Mouse (Mus musculus): Measurements from ENCODE around the gene Vwce. TPM values are rescaled to one million over a fixed set of nuclear protein-coding genes. Genes with fewer than 3 reads are reported as not detected.

Vwce gene
- polyA plus RNA-seq, 1 experiment from 2014 or later: 11.9 TPM

DNA sequence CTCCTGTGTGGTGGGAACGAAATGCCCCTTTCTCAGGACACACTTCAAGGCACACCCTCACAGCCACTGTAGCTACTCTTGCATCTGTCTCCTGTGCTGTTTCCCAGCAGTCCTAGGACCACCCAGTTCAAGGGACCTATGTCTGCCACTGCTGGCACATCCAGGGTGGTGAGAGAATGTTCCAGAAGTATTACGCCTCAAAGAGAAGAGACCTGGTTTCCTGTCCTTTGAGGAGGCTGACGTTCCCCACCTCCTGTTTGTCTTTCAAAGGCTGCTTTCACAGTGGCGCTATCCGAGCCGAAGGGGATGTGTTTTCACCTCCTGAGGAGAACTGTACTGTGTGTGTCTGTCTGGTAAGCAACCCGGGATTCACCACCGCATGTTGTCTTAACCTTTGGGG, 14.1 kb downstream of the Vwce start:
- 64% methylated on average over 8 of the region's 8 CpGs for WGBS (ENCODE audit: insufficient replicate concordance)
- no peak for ATAC-seq (ENCODE audit: insufficient read depth)
- Histone ChIP-seq H3K36me3 (replicated peaks) (peaks cover 18% of the 10 kb centered on the region; the same call in 1 of the 2 replicates), H3K4me2 (no peak overlapping the region), H3K9me3 (replicated peaks) (no peaks in the 10 kb centered on the region), H3K4me1 (replicated peaks) (peaks cover 14% of the 10 kb centered on the region), H3K9ac (no peak overlapping the region), H3K27ac (replicated peaks) (no peak overlapping the region), H3K27me3 (no peaks in the 10 kb centered on the region), H3K4me3 (replicated peaks) (no peak overlapping the region)

DNA sequence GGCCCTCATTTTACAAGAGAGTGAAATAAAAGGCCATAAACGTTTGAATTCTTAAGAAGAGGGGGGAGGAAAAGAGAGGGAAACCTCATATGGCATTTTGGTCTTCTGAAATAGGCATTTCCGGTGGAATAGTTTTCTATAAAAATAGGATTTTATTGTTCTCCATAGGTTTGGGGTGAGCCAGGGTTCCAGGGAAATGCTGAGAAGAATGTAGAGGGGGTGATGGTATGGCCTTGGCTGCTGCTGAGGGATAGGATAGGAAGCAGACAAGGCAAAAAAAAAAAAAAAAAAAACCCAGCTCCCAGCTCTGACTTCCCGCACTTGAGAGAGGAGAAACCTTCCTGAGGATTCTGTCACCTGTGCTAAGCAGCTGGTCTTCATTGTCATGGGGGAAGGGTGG, 22.0 kb downstream of the Vwce start:
- peaks cover 75% of the 10 kb centered on the region for H3K4me1 ChIP-seq (replicated peaks)
- no peak overlapping the region for H3K9ac ChIP-seq
- 57% methylated on average over 3 of the region's 3 CpGs for WGBS (ENCODE audit: insufficient replicate concordance)
- H3K27ac ChIP-seq (replicated peaks): peak overlapping the region; percentile 98
- H3K9me3 ChIP-seq (replicated peaks): no peaks in the 10 kb centered on the region
- no peaks in the 10 kb centered on the region for H3K27me3 ChIP-seq
- H3K4me3 ChIP-seq (replicated peaks): no peak overlapping the region
- H3K36me3 ChIP-seq (replicated peaks): 0 out of 2 replicates have a peak, but pooled peaks cover 8% of the 10 kb centered on the region
- H3K4me2 ChIP-seq: no peak overlapping the region
- no peak for ATAC-seq (ENCODE audit: insufficient read depth)

DNA sequence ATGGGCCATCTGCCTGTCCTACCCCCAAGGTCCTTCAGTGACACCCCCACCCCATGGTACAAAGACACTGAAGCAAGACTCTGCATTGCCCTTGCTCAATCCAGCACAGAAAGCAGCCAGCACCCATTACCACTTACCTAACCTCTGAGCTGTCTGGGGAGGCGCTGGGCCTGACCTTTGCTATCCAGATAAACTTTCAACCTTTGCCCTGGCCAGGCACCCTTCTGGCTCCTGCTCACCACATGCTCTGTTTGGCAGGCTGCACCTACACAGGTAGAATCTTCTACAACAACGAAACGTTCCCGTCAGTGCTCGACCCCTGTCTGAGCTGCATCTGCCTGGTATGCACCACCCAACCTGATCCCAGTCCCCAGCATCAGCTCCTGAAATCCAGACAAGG, 23.7 kb downstream of the Vwce start:
- ATAC-seq (ENCODE audit: insufficient read depth): peak; percentile 43
- Histone ChIP-seq H3K27ac (replicated peaks) (peak overlapping the region; percentile 98), H3K4me2 (no peak overlapping the region), H3K9ac (no peak overlapping the region), H3K9me3 (replicated peaks) (no peaks in the 10 kb centered on the region), H3K27me3 (no peaks in the 10 kb centered on the region), H3K36me3 (replicated peaks) (0 out of 2 replicates have a peak, but pooled peaks cover 8% of the 10 kb centered on the region), H3K4me1 (replicated peaks) (peaks cover 81% of the 10 kb centered on the region), H3K4me3 (replicated peaks) (no peak overlapping the region)
- 65% methylated on average over 5 of the region's 5 CpGs for WGBS (ENCODE audit: insufficient replicate concordance)

DNA sequence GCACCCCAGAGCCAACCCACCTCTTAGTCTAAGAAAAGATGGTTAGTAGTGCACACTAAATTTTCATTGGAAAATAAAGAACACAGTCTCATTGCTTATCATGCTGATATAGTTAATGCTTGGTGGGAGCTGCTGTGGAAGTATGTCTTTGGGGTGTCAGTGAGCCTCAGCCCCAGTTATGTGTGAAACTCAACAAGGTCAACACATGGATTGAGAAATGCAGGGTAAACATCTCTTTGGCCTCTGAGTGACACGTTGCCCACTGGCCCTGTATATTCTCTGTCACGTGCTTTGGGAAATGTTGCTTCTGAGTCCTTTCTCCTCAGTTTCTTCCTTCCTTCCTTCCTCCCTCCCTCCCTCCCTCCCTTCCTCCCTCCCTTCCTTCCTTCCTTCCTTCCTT, 24.4 kb downstream of the Vwce start:
- Histone ChIP-seq H3K4me3 (replicated peaks) (no peak overlapping the region), H3K27ac (replicated peaks) (peak overlapping the region; percentile 98), H3K27me3 (no peaks in the 10 kb centered on the region), H3K4me2 (no peak overlapping the region), H3K9me3 (replicated peaks) (no peaks in the 10 kb centered on the region), H3K9ac (no peak overlapping the region), H3K4me1 (replicated peaks) (peaks cover 85% of the 10 kb centered on the region), H3K36me3 (replicated peaks) (0 out of 2 replicates have a peak, but pooled peaks cover 8% of the 10 kb centered on the region)
- ATAC-seq (ENCODE audit: insufficient read depth): no peak
- WGBS (ENCODE audit: insufficient replicate concordance): 55% methylated on average over 2 of the region's 2 CpGs

DNA sequence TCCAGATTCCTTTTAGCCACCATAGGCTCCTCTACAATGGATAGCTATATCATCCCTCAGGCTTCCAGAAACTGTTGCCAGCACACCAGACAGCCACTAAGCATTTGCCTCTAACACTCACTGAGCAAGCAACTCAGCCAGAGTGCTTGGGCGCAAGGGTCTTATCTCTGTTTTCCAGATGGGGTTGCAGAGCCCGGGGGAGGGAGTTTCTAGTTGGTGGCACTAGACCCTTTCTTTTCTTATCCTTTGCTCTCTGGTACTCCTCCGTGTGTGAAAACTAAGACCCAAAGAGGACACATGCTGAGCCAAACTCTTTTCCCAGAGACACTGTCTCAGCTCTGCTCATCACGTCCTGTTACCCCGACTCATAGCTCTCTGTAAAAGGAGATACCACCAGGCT, 27.4 kb downstream of the Vwce start:
- no peaks in the 10 kb centered on the region for H3K27me3 ChIP-seq
- peaks cover 89% of the 10 kb centered on the region for H3K4me1 ChIP-seq (replicated peaks)
- 23% methylated on average over 5 of the region's 5 CpGs for WGBS (ENCODE audit: insufficient replicate concordance)
- H3K9ac ChIP-seq: peak overlapping the region; percentile 47
- peak overlapping the region; percentile 66 for H3K4me2 ChIP-seq
- peak overlapping the region; percentile 98 for H3K27ac ChIP-seq (replicated peaks)
- ATAC-seq (ENCODE audit: insufficient read depth): peak; percentile 87
- H3K9me3 ChIP-seq (replicated peaks): no peaks in the 10 kb centered on the region
- H3K36me3 ChIP-seq (replicated peaks): 0 out of 2 replicates have a peak, but pooled peaks cover 3% of the 10 kb centered on the region
- peak overlapping the region; percentile 32 for H3K4me3 ChIP-seq (replicated peaks)

DNA sequence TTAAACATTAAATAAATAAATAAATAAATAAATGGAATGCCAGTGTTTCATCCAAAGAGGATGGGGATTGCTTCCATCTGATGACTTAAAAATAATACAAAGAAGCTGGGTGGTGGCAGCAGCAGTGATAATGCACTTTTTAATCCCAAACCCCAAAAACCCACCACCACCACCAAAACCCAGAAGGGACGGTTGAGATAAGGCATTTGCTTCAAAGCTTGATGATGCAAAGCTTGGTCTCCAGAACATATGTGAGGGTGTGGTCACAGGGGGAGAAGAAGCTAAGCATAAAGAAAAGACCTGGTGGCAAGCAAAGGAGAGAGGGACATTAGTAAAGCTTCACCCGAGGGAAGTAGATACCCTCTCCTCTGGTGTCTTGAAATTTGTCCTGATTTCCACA, 27.9 kb downstream of the Vwce start:
- 21% methylated on average over 2 of the region's 2 CpGs for WGBS (ENCODE audit: insufficient replicate concordance)
- Histone ChIP-seq H3K27ac (replicated peaks) (peak overlapping the region; percentile 98), H3K36me3 (replicated peaks) (0 out of 2 replicates have a peak, but pooled peaks cover 3% of the 10 kb centered on the region), H3K4me1 (replicated peaks) (peaks cover 84% of the 10 kb centered on the region), H3K4me2 (peak overlapping the region; percentile 66), H3K4me3 (replicated peaks) (peak overlapping the region; percentile 32), H3K27me3 (no peaks in the 10 kb centered on the region), H3K9me3 (replicated peaks) (no peaks in the 10 kb centered on the region), H3K9ac (peak overlapping the region; percentile 47; the same call in 1 of the 2 replicates)
- ATAC-seq (ENCODE audit: insufficient read depth): peak; percentile 59

DNA sequence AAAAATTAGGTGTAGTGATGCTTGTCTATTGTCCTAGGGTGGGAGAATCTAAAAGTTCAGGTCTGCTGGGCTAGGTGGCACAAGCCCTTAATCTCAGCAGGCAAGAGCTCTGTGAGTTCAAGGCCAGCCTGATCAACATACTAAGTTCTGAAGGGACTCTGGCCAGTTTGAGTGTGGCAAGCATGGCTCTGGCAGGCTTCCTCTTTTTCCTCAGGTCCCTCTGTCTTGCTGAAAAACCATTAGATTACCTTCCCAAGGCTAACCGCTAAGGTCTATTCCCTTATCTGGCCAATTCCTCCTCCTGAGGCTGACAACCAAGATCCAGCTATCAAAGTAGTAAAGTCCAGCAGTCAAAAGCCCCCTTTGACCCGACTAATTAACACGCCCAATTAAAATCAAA, 28.7 kb downstream of the Vwce start:
- H3K36me3 ChIP-seq (replicated peaks): 0 out of 2 replicates have a peak, but pooled peaks cover 3% of the 10 kb centered on the region
- peaks cover 76% of the 10 kb centered on the region for H3K4me1 ChIP-seq (replicated peaks)
- H3K9ac ChIP-seq: 0 out of 2 replicates have a peak overlapping the region, but pooled peaks have one; percentile 1
- H3K9me3 ChIP-seq (replicated peaks): no peaks in the 10 kb centered on the region
- H3K4me3 ChIP-seq (replicated peaks): no peak overlapping the region
- peak overlapping the region; percentile 98 for H3K27ac ChIP-seq (replicated peaks)
- H3K4me2 ChIP-seq: peak overlapping the region; percentile 66
- 23% methylated on average over 3 of the region's 3 CpGs for WGBS (ENCODE audit: insufficient replicate concordance)
- H3K27me3 ChIP-seq: no peaks in the 10 kb centered on the region
- no peak for ATAC-seq (ENCODE audit: insufficient read depth)

DNA sequence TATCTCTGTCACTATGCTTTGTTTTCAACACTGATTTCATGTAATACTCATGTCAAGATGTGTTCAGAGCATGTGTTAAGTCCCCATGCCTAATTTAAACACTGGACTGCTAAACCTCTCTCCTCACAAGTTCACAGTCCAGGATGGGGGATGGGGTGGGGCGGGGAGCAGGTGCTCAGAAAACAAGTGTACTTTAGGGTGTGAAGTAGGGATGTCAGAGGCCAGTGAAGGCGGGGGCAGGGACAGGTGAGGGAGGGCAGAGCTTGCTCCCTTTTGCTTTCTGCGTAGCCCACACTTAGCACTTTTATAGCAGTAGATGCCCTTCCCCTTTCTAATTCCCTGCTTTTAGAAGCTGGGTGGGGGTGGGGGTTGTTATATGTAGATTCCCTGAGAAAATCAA, 31.1 kb downstream of the Vwce start:
- Histone ChIP-seq H3K4me2 (no peak overlapping the region), H3K27ac (replicated peaks) (peak overlapping the region; percentile 2), H3K36me3 (replicated peaks) (no peaks in the 10 kb centered on the region), H3K9ac (no peak overlapping the region), H3K4me3 (replicated peaks) (no peak overlapping the region), H3K4me1 (replicated peaks) (peaks cover 56% of the 10 kb centered on the region), H3K27me3 (peaks cover 5% of the 10 kb centered on the region; the same call in 1 of the 2 replicates), H3K9me3 (replicated peaks) (no peaks in the 10 kb centered on the region)
- no peak for ATAC-seq (ENCODE audit: insufficient read depth)
- 58% methylated on average over 3 of the region's 3 CpGs for WGBS (ENCODE audit: insufficient replicate concordance)

DNA sequence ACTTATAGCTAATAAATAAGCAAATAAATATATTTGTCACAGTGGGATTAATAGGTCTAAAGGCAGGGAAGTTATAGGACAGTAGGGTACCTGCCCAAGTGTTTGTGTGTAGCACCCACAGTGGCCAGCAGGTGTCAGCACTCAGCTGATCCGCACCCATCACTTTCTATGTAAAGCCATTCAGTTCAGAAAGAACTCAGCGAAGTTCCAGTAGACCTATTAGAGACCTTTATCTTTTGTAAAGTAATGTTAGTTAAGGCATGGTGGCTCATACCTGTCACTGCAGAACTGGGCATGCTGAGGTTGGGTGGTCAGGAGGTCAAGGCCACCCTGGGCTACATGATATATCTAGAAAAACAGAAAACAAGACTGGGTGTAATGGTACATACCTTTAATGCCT, 31.5 kb downstream of the Vwce start:
- H3K9ac ChIP-seq: no peak overlapping the region
- H3K4me2 ChIP-seq: no peak overlapping the region
- H3K4me3 ChIP-seq (replicated peaks): no peak overlapping the region
- 0 out of 2 replicates have a peak overlapping the region, but pooled peaks have one; percentile 2 for H3K27ac ChIP-seq (replicated peaks)
- no peak for ATAC-seq (ENCODE audit: insufficient read depth)
- H3K27me3 ChIP-seq: peaks cover 5% of the 10 kb centered on the region; the same call in 1 of the 2 replicates
- WGBS (ENCODE audit: insufficient replicate concordance): 4% methylated on average over 2 of the region's 2 CpGs
- peaks cover 52% of the 10 kb centered on the region for H3K4me1 ChIP-seq (replicated peaks)
- H3K9me3 ChIP-seq (replicated peaks): no peaks in the 10 kb centered on the region
- no peaks in the 10 kb centered on the region for H3K36me3 ChIP-seq (replicated peaks)

DNA sequence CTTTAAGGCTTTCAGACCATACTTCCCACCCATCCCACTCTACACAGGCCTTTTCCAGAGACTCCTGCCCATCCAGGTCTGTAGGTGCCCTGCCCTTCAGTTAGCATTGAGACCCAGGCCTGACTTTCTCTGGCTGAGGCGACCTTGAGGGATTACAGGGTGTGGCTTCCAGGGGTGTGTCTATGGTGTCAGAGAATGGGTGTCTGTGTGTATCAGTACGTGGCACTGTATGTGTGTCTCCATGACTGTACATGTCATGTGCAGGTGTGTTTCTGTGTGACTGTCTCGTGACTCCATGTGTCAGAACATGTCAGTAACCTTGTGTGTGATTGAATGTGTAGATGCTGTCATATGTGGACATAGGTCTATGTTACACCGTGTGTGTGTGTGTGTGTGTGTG, 37.3 kb downstream of the Vwce start:
- Histone ChIP-seq H3K36me3 (replicated peaks) (no peaks in the 10 kb centered on the region), H3K9ac (no peak overlapping the region), H3K9me3 (replicated peaks) (no peaks in the 10 kb centered on the region), H3K4me3 (replicated peaks) (no peak overlapping the region), H3K27me3 (peaks cover 5% of the 10 kb centered on the region; the same call in 1 of the 2 replicates), H3K4me1 (replicated peaks) (peaks cover 10% of the 10 kb centered on the region), H3K4me2 (no peak overlapping the region), H3K27ac (replicated peaks) (no peak overlapping the region)
- 53% methylated on average over 4 of the region's 4 CpGs for WGBS (ENCODE audit: insufficient replicate concordance)
- 0 out of 2 replicates have a peak, but pooled peaks have one; percentile 25 for ATAC-seq (ENCODE audit: insufficient read depth)

DNA sequence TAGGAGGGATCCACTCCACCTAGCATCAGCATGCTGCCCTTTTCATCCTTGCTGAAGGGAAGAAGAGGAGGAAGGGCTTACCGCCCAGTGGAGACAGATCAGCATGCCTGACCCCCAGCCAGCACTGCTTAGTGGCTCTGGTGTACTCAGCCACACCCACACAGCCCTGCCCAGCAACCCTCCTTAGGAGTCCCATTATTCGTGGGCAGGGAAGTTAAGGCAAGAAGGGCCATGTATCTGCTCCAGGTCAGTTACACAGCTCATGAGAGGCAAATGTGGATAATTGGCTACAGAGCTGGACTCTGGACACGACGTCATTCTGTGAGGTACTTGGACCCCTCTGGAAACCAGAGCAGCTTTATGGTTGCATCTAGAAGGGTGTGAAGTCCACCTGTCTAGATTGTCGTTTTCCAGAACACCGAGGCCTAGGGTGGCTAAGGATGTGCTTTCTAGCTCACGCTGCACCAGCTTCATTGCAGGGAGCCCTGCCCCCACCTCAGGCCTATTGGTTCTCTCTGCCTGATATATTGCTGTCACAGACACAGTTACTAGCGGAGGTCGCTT, 37.9 kb downstream of the Vwce start:
- WGBS (ENCODE audit: insufficient replicate concordance): 58% methylated on average over 9 of the region's 9 CpGs
- Histone ChIP-seq H3K4me3 (replicated peaks) (no peak overlapping the region), H3K4me2 (no peak overlapping the region), H3K27ac (replicated peaks) (no peak overlapping the region), H3K4me1 (replicated peaks) (peaks cover 10% of the 10 kb centered on the region), H3K36me3 (replicated peaks) (no peaks in the 10 kb centered on the region), H3K27me3 (peaks cover 5% of the 10 kb centered on the region; the same call in 1 of the 2 replicates), H3K9me3 (replicated peaks) (no peaks in the 10 kb centered on the region), H3K9ac (no peak overlapping the region)
- ATAC-seq (ENCODE audit: insufficient read depth): no peak
